Mouse (Mus musculus): ENCODE measurements around the gene Ctsc.

GRCm38 (mm10) chr7:88293907-88294306, 16.0 kb downstream of the Ctsc start:
- no peak for TF ChIP-seq CTCF (IDR thresholded peaks at IDR 0.05; ENCODE audit: low read depth)
- TF ChIP-seq EP300 (IDR thresholded peaks at IDR 0.05; ENCODE audit: low read depth): no peak
